ENCODE assay signal across 10 mouse cellular contexts in the genomic region with DNA sequence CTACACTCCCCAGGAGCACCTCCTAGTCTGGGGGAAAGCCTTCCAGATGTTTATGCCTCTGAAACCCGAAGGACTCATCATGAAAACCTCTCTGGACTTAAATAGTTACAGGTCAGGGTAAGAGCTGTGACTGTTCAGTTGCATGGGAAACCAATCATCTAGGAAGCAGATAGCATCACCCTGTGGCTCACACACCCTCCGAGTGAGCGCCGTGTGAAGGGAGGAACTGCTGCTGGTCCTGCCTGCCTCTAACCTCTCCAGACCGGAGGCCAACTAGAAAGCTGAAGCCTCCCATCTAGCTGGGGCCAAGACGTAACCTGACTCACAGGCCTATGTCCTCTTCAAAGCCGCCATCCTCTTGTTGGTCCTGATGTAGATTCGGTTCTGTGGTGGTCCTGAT. TPM values are rescaled to one million over a fixed set of nuclear protein-coding genes. Genes with fewer than 3 reads are reported as not detected.
DNase-seq lines count a peak whose midpoint lies in the region; ATAC-seq and TF ChIP-seq lines count a peak whose summit lies in the region.
"Had no signal": no experiment of that assay in that cellular context is flagged by ENCODE, and none has a peak within 500 bp of the region (broad histone marks: within the 10 kb centered on the region; RNA-seq: fewer than 3 reads in every experiment).

No protein-coding gene starts in this region.

- no peaks in the 10 kb centered on the region for H3K9me3 ChIP-seq in heart, embryonic 11.5 days (replicated peaks; ENCODE audit: control insufficient read depth, low read length)
- H3K9me3 ChIP-seq in liver, embryonic 13.5 days (replicated peaks), result no peaks in the 10 kb centered on the region
- H3K9me3 ChIP-seq in forebrain, embryonic 10.5 days, result no peaks in the 10 kb centered on the region

- no peaks in the 10 kb centered on the region for H3K27me3 ChIP-seq in heart, embryonic 11.5 days (ENCODE audit: control insufficient read depth, insufficient read depth, low read length)
- H3K27me3 ChIP-seq in thymus, adult 2 months (ENCODE audit: control insufficient read depth, insufficient read depth, low read length), result no peaks in the 10 kb centered on the region
- no peaks in the 10 kb centered on the region for H3K27me3 ChIP-seq in liver, embryonic 13.5 days
- H3K27me3 ChIP-seq in forebrain, embryonic 10.5 days (ENCODE audit: poor library complexity, severe bottlenecking), result no peaks in the 10 kb centered on the region

- ATAC-seq in heart, embryonic 11.5 days (replicated peaks; ENCODE audit: insufficient number of reproducible peaks, low FRiP score, low TSS enrichment), result no peak
- peak; percentile 57 for ATAC-seq in liver, embryonic 13.5 days (ENCODE audit: low read depth)

- 75% methylated on average over 8 of the region's 8 CpGs for WGBS in heart, embryonic 11.5 days (ENCODE audit: insufficient replicate concordance)
- 51% methylated on average over 8 of the region's 8 CpGs for WGBS in thymus, adult 2 months
- WGBS in liver, embryonic 13.5 days (ENCODE audit: insufficient replicate concordance), result 38% methylated on average over 8 of the region's 8 CpGs
- WGBS in forebrain, embryonic 10.5 days, result 94% methylated on average over 8 of the region's 8 CpGs

- H3K4me2 ChIP-seq in heart, embryonic 11.5 days, result peak overlapping the region; percentile 39; the same call in 1 of the 2 replicates
- peak overlapping the region; percentile 74 for H3K4me2 ChIP-seq in liver, embryonic 13.5 days

- H3K9ac ChIP-seq in heart, embryonic 11.5 days (ENCODE audit: low read depth, low read length), result no peak overlapping the region
- peak overlapping the region; percentile 62; the same call in 1 of the 2 replicates for H3K9ac ChIP-seq in liver, embryonic 13.5 days

- peak overlapping the region; percentile 90; the same call in 1 of the 2 replicates for H3K27ac ChIP-seq in heart, embryonic 11.5 days (ENCODE audit: low read depth, low read length)
- H3K27ac ChIP-seq in thymus, adult 2 months (ENCODE audit: control insufficient read depth, insufficient read depth, low read length), result peak overlapping the region; percentile 71; the same call in 1 of the 2 replicates
- H3K27ac ChIP-seq in liver, embryonic 13.5 days, result peak overlapping the region; percentile 76
- H3K27ac ChIP-seq in forebrain, embryonic 10.5 days, result no peak overlapping the region

- no peak for DNase-seq in heart, adult 8-10 months (ENCODE audit: low spot score)
- no peak for DNase-seq in thymus, adult 2 months
- no peak for DNase-seq in thymus, postnatal 14 days
- DNase-seq in liver, embryonic 13.5 days, result no peak
- no peak for DNase-seq in left cerebral cortex, adult 18-20 months (ENCODE audit: low spot score in 2 of 2)
- no peak for DNase-seq in forebrain, embryonic 10.5 days (ENCODE audit: extremely low spot score, low spot score)
- DNase-seq in layer of hippocampus, adult 9-11 months, result no peak
- DNase-seq: cerebellum, adult 8-10 months; lung, adult 18-20 months had no signal

- H3K36me3 ChIP-seq in heart, embryonic 11.5 days (ENCODE audit: control insufficient read depth, insufficient read depth, low read length), result no peaks in the 10 kb centered on the region
- no peaks in the 10 kb centered on the region for H3K36me3 ChIP-seq in thymus, adult 2 months (ENCODE audit: control insufficient read depth, insufficient read depth, low read length)
- no peaks in the 10 kb centered on the region for H3K36me3 ChIP-seq in liver, embryonic 13.5 days
- H3K36me3 ChIP-seq in forebrain, embryonic 10.5 days (replicated peaks), result peaks cover 13% of the 10 kb centered on the region

- TF ChIP-seq POLR2A in thymus, adult 2 months (IDR thresholded peaks at IDR 0.05; ENCODE audit: control insufficient read depth, extremely low read depth, insufficient read depth, low read length, poor library complexity), result no peak

- no peak overlapping the region for H3K4me3 ChIP-seq in heart, embryonic 11.5 days (ENCODE audit: low read depth, low read length)
- no peak overlapping the region for H3K4me3 ChIP-seq in thymus, adult 2 months (ENCODE audit: control insufficient read depth, insufficient read depth, low read length)
- peak overlapping the region; percentile 18; the same call in 1 of the 2 replicates for H3K4me3 ChIP-seq in liver, embryonic 13.5 days (replicated peaks)
- no peak overlapping the region for H3K4me3 ChIP-seq in forebrain, embryonic 10.5 days

- no peak for TF ChIP-seq CTCF in thymus, adult 2 months (IDR thresholded peaks at IDR 0.05; ENCODE audit: borderline replicate concordance, control insufficient read depth, extremely low read depth, insufficient read depth, low read length, poor library complexity)

- peaks cover 74% of the 10 kb centered on the region for H3K4me1 ChIP-seq in heart, embryonic 11.5 days (ENCODE audit: control insufficient read depth, insufficient read depth, low read length)
- peaks cover 81% of the 10 kb centered on the region for H3K4me1 ChIP-seq in thymus, adult 2 months (replicated peaks; ENCODE audit: control insufficient read depth, insufficient read depth, low read length)
- peaks cover 86% of the 10 kb centered on the region for H3K4me1 ChIP-seq in liver, embryonic 13.5 days (replicated peaks)
- H3K4me1 ChIP-seq in forebrain, embryonic 10.5 days, result peaks cover 29% of the 10 kb centered on the region

RNA-seq across cellular contexts. Expression of a gene that starts 53.2 kb away (rescaled TPM):
- 137 and 139 TPM in 2 replicates for polyA plus RNA-seq in heart, embryonic 11.5 days (2014; fragmentation: Nextera tagmentation; extraction: Ambion mirVana)
- 10 to 100 TPM; 88.9 to 96.8 (median 93.6) TPM for total RNA-seq in heart, adult 8-10 months (2022)
- polyA plus RNA-seq in thymus, adult 2 months (2012; rRNA removed), result 83.1 and 83.7 TPM in 2 replicates
- 86.2 and 97.8 TPM in 2 replicates for polyA plus RNA-seq in liver, embryonic 13.5 days (2015; fragmentation: Nextera tagmentation; extraction: Ambion mirVana)
- total RNA-seq in left cerebral cortex, adult 18-20 months (2021), result 100 to 1,000 TPM; 263 to 284 TPM
- 135 and 138 TPM in 2 replicates for polyA plus RNA-seq in forebrain, embryonic 10.5 days (2016; fragmentation: Nextera tagmentation; extraction: Ambion mirVana)
